Mouse (Mus musculus) C2C12 (cell line): ENCODE measurements around the gene Abcc6.

ENCODE experiments used
- CEBPB ChIP-seq: IDR thresholded peaks from one replicate; pipeline ENCODE4 v1.6.1; 2011; ENCODE audit warnings: low read depth, mild to moderate bottlenecking, control low read depth, moderate library complexity
- CTCF ChIP-seq: IDR thresholded peaks from one replicate; pipeline ENCODE4 v1.5.1; 2011; ENCODE audit not compliant: control insufficient read depth, insufficient read depth, insufficient read length
- FOSL1 ChIP-seq: IDR thresholded peaks from one replicate; pipeline ENCODE4 v1.8.0; 2011; ENCODE audit warnings: mild to moderate bottlenecking, low read length; ENCODE audit not compliant: poor library complexity, insufficient read depth, severe bottlenecking
- MAX ChIP-seq: IDR thresholded peaks from one replicate; pipeline ENCODE4 v1.6.1; 2011; ENCODE audit warnings: mild to moderate bottlenecking, control low read depth
- MYOD1 ChIP-seq: IDR thresholded peaks from one replicate; pipeline ENCODE4 v1.6.1; 2011; ENCODE audit warnings: low read depth; ENCODE audit not compliant: control insufficient read depth, insufficient read length
- MYOG ChIP-seq: IDR thresholded peaks from one replicate; pipeline ENCODE4 v1.6.1; 2011; ENCODE audit not compliant: control insufficient read depth, insufficient read length; ENCODE audit errors: extremely low read depth
- USF1 ChIP-seq: IDR thresholded peaks from one replicate; pipeline ENCODE4 v1.6.1; 2011; ENCODE audit warnings: low read depth, mild to moderate bottlenecking, control low read depth, moderate library complexity

GRCm38 (mm10) chr7:46053566-46053965 is 23.5 kb upstream of the Abcc6 start:
- no peak for TF ChIP-seq USF1
- no peak for TF ChIP-seq CTCF
- TF ChIP-seq MAX = no peak
- no peak for TF ChIP-seq FOSL1
- TF ChIP-seq MYOD1 = no peak
- no peak for TF ChIP-seq MYOG
- no peak for TF ChIP-seq CEBPB
